Mouse (Mus musculus) heart, adult 2 months (tissue): ENCODE measurements around the gene Cog5. TPM values are rescaled to one million over a fixed set of nuclear protein-coding genes. Genes with fewer than 3 reads are reported as not detected.

Experiments used
- DNase-seq, 2 experiments: peaks; one replicate each; pipeline ENCODE4 v3.0.0; 2021
- H3K27ac ChIP-seq: fragments of 200-600 bp; 2 replicates; pipeline ENCODE4 v1.8.1; 2022
- H3K27me3 ChIP-seq: fragments of 200-500 bp; 2 replicates; pipeline ENCODE4 v1.6.1; 2012; ENCODE audit warnings: mild to moderate bottlenecking, low read length, inconsistent platforms, mixed read lengths; ENCODE audit not compliant: control insufficient read depth, insufficient read depth
- H3K36me3 ChIP-seq: fragments of 200-500 bp; 2 replicates; pipeline ENCODE4 v1.6.1; 2012; ENCODE audit warnings: low read length, inconsistent platforms; ENCODE audit not compliant: control insufficient read depth, insufficient read depth
- H3K4me1 ChIP-seq: fragments of 200-500 bp; 2 replicates; pipeline ENCODE4 v1.6.1; 2011; ENCODE audit warnings: low read length; ENCODE audit not compliant: control insufficient read depth, insufficient read depth
- H3K4me3 ChIP-seq: fragments of 200-600 bp; 2 replicates; pipeline ENCODE4 v1.8.1; 2022
- H3K79me2 ChIP-seq: fragments of 200-500 bp; replicated peaks from 2 replicates; pipeline ENCODE4 v1.6.1; 2012; ENCODE audit warnings: mild to moderate bottlenecking, inconsistent platforms, low read length, moderate library complexity, mixed read lengths; ENCODE audit not compliant: control insufficient read depth, insufficient read depth
- H3K9ac ChIP-seq: fragments of 200-500 bp; 2 replicates; pipeline ENCODE4 v1.6.1; 2012; ENCODE audit warnings: low read depth, mild to moderate bottlenecking, control low read depth, inconsistent platforms, low read length, mixed read lengths
- CTCF ChIP-seq: fragments of 200-600 bp; IDR thresholded peaks from 2 replicates; pipeline ENCODE4 v1.8.1; 2022; ENCODE audit warnings: antibody characterized with exemption, mild to moderate bottlenecking, moderate library complexity
- EP300 ChIP-seq: fragments of 200-500 bp; IDR thresholded peaks from 2 replicates; pipeline ENCODE4 v1.6.1; 2011; ENCODE audit warnings: low read depth, low read length, control low read depth; ENCODE audit not compliant: insufficient read depth
- POLR2A ChIP-seq: fragments of 200-500 bp; IDR thresholded peaks from 2 replicates; pipeline ENCODE4 v1.6.1; 2011; ENCODE audit warnings: mild to moderate bottlenecking, low read depth, low read length, control low read depth; ENCODE audit not compliant: insufficient read depth
- WGBS: fragments of 180-500 bp; shearing (Covaris S2); methylation state at CpG from one replicate; pipeline ENCODE4 v1.1.7; 2018; 5-methylcytosine and 5-hydroxymethylcytosine counted together
- intact Hi-C: fragments of 180-260 bp; cut with DNase I; formaldehyde crosslinking; loops from one replicate; pipeline ENCODE4 v1.15.1; 2025
- polyA plus RNA-seq: library from polyadenylated mRNA; depleted of rRNA; stranded (reverse); fragments of >200 nt; gene quantifications from 2 replicates; pipeline ENCODE4 v1.2.3, GENCODE M21; 2012
- total RNA-seq, 2 experiments: library from RNA; stranded (reverse); gene quantifications; 2 replicates each; pipeline ENCODE4 v1.2.3; 2021

The Cog5 gene
- total and polyA plus RNA-seq, 3 experiments: 24.7 to 58.3 (median 55.8) TPM

DNA sequence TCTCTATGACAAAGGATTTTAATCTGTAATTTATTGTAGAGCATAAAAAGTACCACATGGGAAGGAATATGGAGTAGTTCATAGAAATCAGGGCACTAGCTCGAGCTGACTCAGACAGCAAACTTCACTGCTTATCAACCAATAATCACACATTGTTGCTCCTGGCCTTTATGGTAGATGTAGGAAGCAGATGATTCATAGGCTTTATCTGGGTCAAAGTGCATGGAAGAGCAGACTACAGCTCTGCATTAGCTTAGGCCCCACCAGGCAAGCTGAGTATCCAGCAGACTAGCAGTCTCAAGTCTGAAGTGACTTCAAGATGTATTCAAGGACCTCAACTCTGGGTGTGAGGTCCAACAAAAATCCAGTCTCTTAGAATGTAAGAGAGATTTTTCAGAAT lies 228.1 kb downstream of the Cog5 start:
- no peak overlapping the region for H3K27ac ChIP-seq
- no peaks in the 10 kb centered on the region for H3K4me1 ChIP-seq
- intact Hi-C loops: no loop called here
- DNase-seq: no peak
- H3K79me2 ChIP-seq: no peaks in the 10 kb centered on the region
- no peak overlapping the region for H3K9ac ChIP-seq
- H3K4me3 ChIP-seq: no peak overlapping the region
- 48% methylated on average over 1 of the region's 1 CpGs for WGBS
- TF ChIP-seq POLR2A: no peak
- TF ChIP-seq EP300: no peak
- no peak for TF ChIP-seq CTCF
- no peaks in the 10 kb centered on the region for H3K36me3 ChIP-seq
- no peaks in the 10 kb centered on the region for H3K27me3 ChIP-seq

- no peak overlapping the region for H3K9ac ChIP-seq
- no peak overlapping the region for H3K4me3 ChIP-seq
- no peak for TF ChIP-seq EP300
- TF ChIP-seq CTCF: no peak
- TF ChIP-seq POLR2A: no peak
- H3K27ac ChIP-seq: no peak overlapping the region
- H3K36me3 ChIP-seq: no peaks in the 10 kb centered on the region
- no peak for DNase-seq
- H3K4me1 ChIP-seq: no peaks in the 10 kb centered on the region
- no peaks in the 10 kb centered on the region for H3K27me3 ChIP-seq
- intact Hi-C loops: no loop called here
- H3K79me2 ChIP-seq: no peaks in the 10 kb centered on the region
- WGBS: 73% methylated on average over 4 of the region's 4 CpGs
Measured at GRCm38 (mm10) chr12:31884365-31884764, 229.7 kb downstream of the Cog5 start.

DNA sequence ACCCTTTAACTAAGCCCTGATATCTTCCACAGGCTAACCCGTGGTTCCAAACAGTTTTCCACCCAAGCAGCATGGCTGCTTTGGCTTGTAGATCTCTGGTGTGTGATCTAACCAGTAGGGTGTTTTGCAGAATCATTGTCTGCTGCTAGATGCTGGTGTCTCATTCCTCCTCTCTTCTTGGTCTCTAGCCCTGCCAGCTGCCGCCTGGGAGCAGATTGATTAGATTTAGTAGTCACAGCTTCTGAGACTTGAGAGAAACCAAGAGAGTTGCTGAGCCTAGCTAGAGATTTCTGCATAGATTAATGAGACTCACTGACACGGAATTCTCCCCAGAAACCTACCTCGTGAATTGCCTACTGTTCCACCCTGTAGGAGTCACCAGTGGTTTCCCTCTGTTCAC lies 230.4 kb downstream of the Cog5 start:
- TF ChIP-seq POLR2A (no peak), CTCF (no peak), EP300 (no peak)
- intact Hi-C loops: no loop called here
- no peaks in the 10 kb centered on the region for H3K27me3 ChIP-seq
- H3K79me2 ChIP-seq: no peaks in the 10 kb centered on the region
- H3K9ac ChIP-seq: no peak overlapping the region
- no peaks in the 10 kb centered on the region for H3K4me1 ChIP-seq
- DNase-seq: no peak
- WGBS: 89% methylated on average over 4 of the region's 4 CpGs
- H3K36me3 ChIP-seq: no peaks in the 10 kb centered on the region
- H3K4me3 ChIP-seq: no peak overlapping the region
- no peak overlapping the region for H3K27ac ChIP-seq

DNA sequence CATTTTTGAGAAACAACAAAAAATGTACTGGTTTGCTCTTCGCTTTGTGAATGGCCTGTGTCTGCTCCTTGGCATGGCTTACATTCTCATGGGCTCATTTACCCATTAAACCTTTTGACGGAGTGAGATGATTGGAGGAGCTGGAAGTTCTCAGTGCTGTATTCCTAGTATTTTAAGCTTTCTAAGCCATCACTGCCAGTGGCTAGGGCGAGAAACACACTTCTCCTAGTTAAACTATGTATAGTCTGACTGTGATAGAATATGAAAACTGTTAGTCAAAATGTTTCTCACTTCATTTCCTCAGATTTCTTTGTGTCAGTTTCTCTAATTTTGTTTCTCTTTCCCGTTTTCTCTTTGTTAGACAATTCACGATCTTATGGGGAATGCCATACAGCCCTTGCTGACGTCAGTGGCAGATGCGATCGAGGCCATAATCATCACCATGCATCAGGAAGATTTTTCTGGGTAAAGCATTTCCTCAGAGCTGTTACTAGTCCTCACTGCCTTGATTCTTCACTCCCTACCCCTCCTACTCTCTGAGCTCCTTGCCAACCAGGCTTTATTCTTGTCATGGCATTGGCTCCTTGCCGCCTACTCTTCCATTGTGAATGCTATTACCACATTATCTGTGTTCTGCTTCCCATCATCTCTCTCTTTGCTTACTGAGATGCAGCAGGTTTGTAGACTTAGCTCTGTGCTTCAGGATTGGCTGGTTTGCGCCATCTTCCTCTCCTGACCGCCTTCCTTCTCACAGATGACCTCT lies 231.4 kb downstream of the Cog5 start:
- no peak overlapping the region for H3K4me3 ChIP-seq
- no peaks in the 10 kb centered on the region for H3K4me1 ChIP-seq
- H3K79me2 ChIP-seq: no peaks in the 10 kb centered on the region
- H3K27me3 ChIP-seq: no peaks in the 10 kb centered on the region
- H3K9ac ChIP-seq: no peak overlapping the region
- no peak for DNase-seq
- H3K36me3 ChIP-seq: no peaks in the 10 kb centered on the region
- no peak for TF ChIP-seq POLR2A
- TF ChIP-seq EP300: no peak
- TF ChIP-seq CTCF: no peak
- 95% methylated on average over 11 of the region's 11 CpGs for WGBS
- no peak overlapping the region for H3K27ac ChIP-seq
- intact Hi-C loops: no loop called here

DNA sequence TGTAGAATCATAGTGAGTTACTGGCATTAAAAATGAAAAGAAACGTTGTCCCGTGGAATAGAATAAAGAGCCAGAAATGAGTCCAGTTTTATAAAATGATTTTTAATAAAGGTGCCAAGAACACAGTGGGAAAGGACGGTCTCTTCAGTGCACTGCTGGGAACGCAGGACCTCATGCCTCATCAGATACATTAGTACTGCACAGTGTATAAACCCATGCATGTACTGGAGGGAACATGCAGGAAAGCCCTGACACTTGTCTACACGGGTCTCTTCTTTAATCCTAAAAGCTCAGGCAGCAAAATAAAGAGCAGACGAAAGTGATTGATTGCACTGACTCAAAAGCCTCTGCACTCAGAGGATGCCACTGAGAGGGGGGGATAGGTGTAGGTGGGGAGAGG lies 236.0 kb downstream of the Cog5 start:
- WGBS: 84% methylated on average over 6 of the region's 6 CpGs
- intact Hi-C loops: no loop called here
- no peak overlapping the region for H3K9ac ChIP-seq
- no peaks in the 10 kb centered on the region for H3K36me3 ChIP-seq
- H3K27ac ChIP-seq: no peak overlapping the region
- H3K4me1 ChIP-seq: no peaks in the 10 kb centered on the region
- no peak overlapping the region for H3K4me3 ChIP-seq
- DNase-seq: no peak
- no peaks in the 10 kb centered on the region for H3K27me3 ChIP-seq
- H3K79me2 ChIP-seq: no peaks in the 10 kb centered on the region
- no peak for TF ChIP-seq EP300
- no peak for TF ChIP-seq CTCF
- no peak for TF ChIP-seq POLR2A

DNA sequence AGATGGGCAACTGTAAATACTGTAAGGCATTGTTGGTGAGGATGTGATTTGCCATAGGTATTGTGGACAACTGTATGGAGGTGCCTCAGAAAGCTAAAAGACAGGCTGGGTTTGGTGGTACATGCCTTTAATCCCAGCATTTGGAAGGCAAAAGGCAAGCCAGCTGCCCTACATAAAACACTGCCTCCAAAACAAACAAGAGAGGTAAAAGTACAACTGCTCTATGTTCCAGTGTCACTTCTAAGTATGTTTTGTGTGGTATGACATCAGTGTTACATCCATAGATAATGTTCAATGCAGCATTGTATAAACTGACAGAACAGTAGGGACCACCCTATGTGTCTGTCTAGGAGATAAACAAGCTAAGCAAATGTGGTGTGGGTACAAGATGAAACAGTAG lies 237.4 kb downstream of the Cog5 start:
- no peaks in the 10 kb centered on the region for H3K79me2 ChIP-seq
- DNase-seq: no peak
- no peaks in the 10 kb centered on the region for H3K4me1 ChIP-seq
- H3K27me3 ChIP-seq: no peaks in the 10 kb centered on the region
- TF ChIP-seq CTCF (no peak), EP300 (no peak), POLR2A (no peak)
- H3K36me3 ChIP-seq: no peaks in the 10 kb centered on the region
- intact Hi-C loops: no loop called here
- no peak overlapping the region for H3K4me3 ChIP-seq
- H3K27ac ChIP-seq: no peak overlapping the region
- no peak overlapping the region for H3K9ac ChIP-seq
